Comparison of ENCODE assay signal across 8 mouse cellular contexts in the genomic region with DNA sequence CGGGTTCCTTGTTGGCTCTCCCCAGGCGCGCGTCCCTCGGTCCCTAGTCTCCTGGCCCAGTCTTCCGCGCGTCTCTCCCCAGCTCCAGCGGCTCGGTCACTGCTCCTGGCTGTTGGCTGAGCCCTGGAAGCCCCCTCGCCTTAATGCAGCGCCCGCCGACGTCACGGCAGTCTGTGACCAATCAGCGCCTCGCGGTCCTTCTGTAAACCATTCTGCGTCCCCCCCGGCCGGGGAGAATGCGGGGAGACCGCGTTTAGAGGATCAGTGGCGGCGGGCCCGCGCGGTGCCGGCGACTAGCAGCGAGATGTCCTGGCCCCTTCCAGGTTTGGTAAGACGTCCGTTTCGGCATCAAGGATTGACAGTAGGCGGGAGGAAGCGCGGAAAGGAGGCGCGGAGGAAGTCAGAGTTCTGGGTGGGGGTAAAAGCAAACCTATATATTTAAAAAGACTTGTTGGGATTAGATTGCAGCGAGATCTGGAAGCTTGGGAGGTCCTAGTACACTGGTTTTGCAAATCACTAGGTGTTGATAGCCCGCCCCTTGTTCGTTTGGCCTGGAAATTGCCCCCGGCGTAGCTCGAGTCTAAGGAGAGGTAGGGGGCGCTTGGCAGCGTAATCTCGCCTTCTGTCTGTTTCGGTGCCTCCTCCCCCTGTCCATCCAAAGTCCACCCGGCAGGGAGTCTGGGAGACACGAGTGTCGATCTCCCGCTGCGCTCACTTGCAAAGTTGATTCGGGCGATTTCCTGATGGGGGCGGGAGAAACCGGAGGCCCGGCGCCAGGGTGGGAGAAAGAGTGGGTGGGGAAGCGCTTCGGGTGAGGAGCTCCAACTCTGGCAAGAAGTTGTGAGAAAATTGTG. TPM values are rescaled to one million over a fixed set of nuclear protein-coding genes. Genes with fewer than 3 reads are reported as not detected.
DNase-seq lines count a peak whose midpoint lies in the region; ATAC-seq and TF ChIP-seq lines count a peak whose summit lies in the region.

A gene (minus strand): TSS at position 115 of the 854 bp plus-strand sequence.

- H3K4me1 ChIP-seq in spleen, adult 2 months (ENCODE audit: control insufficient read depth, insufficient read depth, insufficient read length): peaks cover 12% of the 10 kb centered on the region
- peaks cover 51% of the 10 kb centered on the region for H3K4me1 ChIP-seq in limb, embryonic 12.5 days (replicated peaks)
- H3K4me1 ChIP-seq in small intestine, adult 2 months (ENCODE audit: control insufficient read depth, insufficient read depth, insufficient read length, low read length): peaks cover 14% of the 10 kb centered on the region

- H3K27ac ChIP-seq in spleen, adult 2 months (ENCODE audit: insufficient read depth, low read length): no peak within 1 kb of the TSS
- no peak within 1 kb of the TSS for H3K27ac ChIP-seq in limb, embryonic 12.5 days
- no peak within 1 kb of the TSS for H3K27ac ChIP-seq in small intestine, adult 2 months (ENCODE audit: insufficient read depth, low read depth, low read length)

- peaks cover 8% of the 10 kb centered on the region; the same call in 1 of the 2 replicates for H3K9me3 ChIP-seq in limb, embryonic 12.5 days

- H3K9ac ChIP-seq in limb, embryonic 12.5 days (replicated peaks): no peak within 1 kb of the TSS; the same call in 1 of the 2 replicates

- no peak for DNase-seq in spleen, adult 2 months (ENCODE audit: low read depth in 1 of 2, low spot score in 2 of 2)
- DNase-seq in spleen, postnatal 10 days (ENCODE audit: low spot score in 2 of 2): no peak
- peak; percentile 93 to 95 for DNase-seq in cerebellum, postnatal 36 days
- peak; percentile 23 to 36 for DNase-seq in heart, postnatal 36 days
- no peak for DNase-seq in ovary, adult 18-20 months (ENCODE audit: low spot score)
- DNase-seq in right cerebral cortex, adult 18-20 months: no peak

- H3K36me3 ChIP-seq in spleen, adult 2 months (ENCODE audit: control insufficient read depth, insufficient read depth, low read length): no peaks in the 10 kb centered on the region
- no peaks in the 10 kb centered on the region for H3K36me3 ChIP-seq in limb, embryonic 12.5 days
- no peaks in the 10 kb centered on the region for H3K36me3 ChIP-seq in small intestine, adult 2 months (ENCODE audit: control insufficient read depth, insufficient read depth, low read length)

- H3K27me3 ChIP-seq in spleen, adult 2 months (ENCODE audit: control insufficient read depth, insufficient read depth, low read length): peaks cover 55% of the 10 kb centered on the region
- H3K27me3 ChIP-seq in limb, embryonic 12.5 days: peaks cover 100% of the 10 kb centered on the region
- H3K27me3 ChIP-seq in small intestine, adult 2 months (ENCODE audit: control insufficient read depth, insufficient read depth, low read length): peaks cover 96% of the 10 kb centered on the region

- H3K4me3 ChIP-seq in spleen, adult 2 months (ENCODE audit: extremely low read depth, insufficient read depth, insufficient read length): peak within 1 kb of the TSS; percentile 56; the same call in 1 of the 2 replicates
- peak within 1 kb of the TSS; percentile 49 for H3K4me3 ChIP-seq in limb, embryonic 12.5 days (replicated peaks)
- peak within 1 kb of the TSS; percentile 49 for H3K4me3 ChIP-seq in small intestine, adult 2 months (ENCODE audit: low read depth, low read length)

- ATAC-seq in limb, embryonic 12.5 days (ENCODE audit: insufficient number of reproducible peaks, insufficient read depth, low FRiP score, low TSS enrichment, low read depth): 0 out of 2 replicates have a peak, but pooled peaks have one; percentile 49

- WGBS in spleen, adult 2 months: 2% methylated on average over 64 of the region's 64 CpGs
- WGBS in limb, embryonic 12.5 days: under 1% methylated on average over 64 of the region's 64 CpGs
- WGBS in small intestine, adult 2 months: under 1% methylated on average over 64 of the region's 64 CpGs

- no peak for TF ChIP-seq POLR2A in spleen, adult 2 months (IDR thresholded peaks at IDR 0.05; ENCODE audit: low read depth, low read length)
- no peak for TF ChIP-seq POLR2A in small intestine, adult 2 months (IDR thresholded peaks at IDR 0.05; ENCODE audit: low read depth, low read length)

- no peak for TF ChIP-seq CTCF in spleen, adult 2 months (IDR thresholded peaks at IDR 0.05; ENCODE audit: extremely low read depth, insufficient read depth, insufficient read length, insufficient replicate concordance)
- TF ChIP-seq CTCF in small intestine, adult 2 months (IDR thresholded peaks at IDR 0.05; ENCODE audit: extremely low read depth, insufficient read length, insufficient replicate concordance, low read depth, low read length): no peak

- H3K4me2 ChIP-seq in limb, embryonic 12.5 days: peak within 1 kb of the TSS; percentile 89

- intact Hi-C loops in heart, postnatal 36 days (cut with DNase I): no loop called here

RNA-seq across cellular contexts. Expression of the gene that starts here (rescaled TPM):
- not detected in 2 replicates for polyA plus RNA-seq in spleen, adult 2 months (2012; rRNA removed)
- total RNA-seq in heart, postnatal 36 days (2021): not detected
- 0.09 TPM in 1 of 2 replicates, not detected in the other for polyA plus RNA-seq in limb, embryonic 12.5 days (2016; fragmentation: Nextera tagmentation; extraction: Ambion mirVana)
- polyA plus RNA-seq in small intestine, adult 2 months (2012; rRNA removed): 0.14 and 0.49 TPM in 2 replicates

Comparison
In these comparisons a context has a peak if more than half of its experiments do, and no peak if none do; other contexts are left out.
1. Peak in DNase-seq in heart, postnatal 36 days; RNA of the gene not detected or under 1 TPM.
2. Peak in ATAC-seq, H3K4me3 ChIP-seq and H3K4me2 ChIP-seq in limb, embryonic 12.5 days; RNA of the gene not detected or under 1 TPM.
3. DNase-seq: peak in cerebellum, postnatal 36 days (2 of 2); none in spleen, adult 2 months (0 of 2), spleen, postnatal 10 days (0 of 2), ovary, adult 18-20 months (single experiment) and right cerebral cortex, adult 18-20 months (single experiment).
4. Peak in every context shown above with its lines, with median percentiles within 50 percentile points of each other: H3K4me3 ChIP-seq.